Mouse (Mus musculus): ENCODE measurements around the gene Cwc25.

- TF ChIP-seq TAL1 (IDR thresholded peaks at IDR 0.05; ENCODE audit: low read length) (no peak), GATA1 (IDR thresholded peaks at IDR 0.05; ENCODE audit: low read length) (no peak)
These were observed 21.5 kb downstream of the Cwc25 start for GRCm38 (mm10) chr11:97744718-97745330.

Measured in erythroblast, embryonic 14.5 days (primary cell).